ENCODE assay signal across 9 mouse cellular contexts in genomic region chr7:47077451-47077850, GRCm38 (mm10). TPM values are rescaled to one million over a fixed set of nuclear protein-coding genes. Genes with fewer than 3 reads are reported as not detected.
A peak's percentile ranks its signal among the peaks of the same experiment; 100 is the strongest.
DNase-seq lines count a peak whose midpoint lies in the region; ATAC-seq and TF ChIP-seq lines count a peak whose summit lies in the region.
"Had no signal": no experiment of that assay in that cellular context is flagged by ENCODE, and none has a peak within 500 bp of the region (broad histone marks: within the 10 kb centered on the region; RNA-seq: fewer than 3 reads in every experiment).

No protein-coding gene starts in this region.

- peak; percentile 41 for TF ChIP-seq CTCF in forebrain, postnatal 0 days (IDR thresholded peaks at IDR 0.05; ENCODE audit: low read depth)

- no peaks in the 10 kb centered on the region for H3K4me1 ChIP-seq in forebrain, postnatal 0 days (ENCODE audit: insufficient read depth)
- H3K4me1 ChIP-seq in forebrain, embryonic 15.5 days = 0 out of 2 replicates have a peak, but pooled peaks cover 3% of the 10 kb centered on the region
- H3K4me1 ChIP-seq in midbrain, embryonic 14.5 days (ENCODE audit: control insufficient read depth, insufficient read depth, low read length) = no peaks in the 10 kb centered on the region
- H3K4me1 ChIP-seq in midbrain, embryonic 16.5 days (ENCODE audit: control insufficient read depth, insufficient read depth, low read length) = no peaks in the 10 kb centered on the region; the same call in 1 of the 2 replicates

- H3K9me3 ChIP-seq in forebrain, postnatal 0 days (ENCODE audit: low read length) = no peaks in the 10 kb centered on the region
- H3K9me3 ChIP-seq in forebrain, embryonic 15.5 days = no peaks in the 10 kb centered on the region
- H3K9me3 ChIP-seq in midbrain, embryonic 14.5 days (ENCODE audit: control insufficient read depth, low read length) = no peaks in the 10 kb centered on the region
- no peaks in the 10 kb centered on the region for H3K9me3 ChIP-seq in midbrain, embryonic 16.5 days (replicated peaks; ENCODE audit: control insufficient read depth, low read length, poor library complexity, severe bottlenecking)

- no peak overlapping the region for H3K4me2 ChIP-seq in forebrain, postnatal 0 days (ENCODE audit: low read depth)
- no peak overlapping the region for H3K4me2 ChIP-seq in forebrain, embryonic 15.5 days (replicated peaks)
- H3K4me2 ChIP-seq in midbrain, embryonic 14.5 days (ENCODE audit: low read length) = no peak overlapping the region
- H3K4me2 ChIP-seq in midbrain, embryonic 16.5 days (ENCODE audit: low read length) = no peak overlapping the region

- H3K36me3 ChIP-seq in forebrain, postnatal 0 days (ENCODE audit: insufficient read depth) = peaks cover 22% of the 10 kb centered on the region
- H3K36me3 ChIP-seq in forebrain, embryonic 15.5 days = peaks cover 3% of the 10 kb centered on the region
- peaks cover 30% of the 10 kb centered on the region for H3K36me3 ChIP-seq in midbrain, embryonic 14.5 days (ENCODE audit: control insufficient read depth, insufficient read depth, low read length)
- peaks cover 26% of the 10 kb centered on the region for H3K36me3 ChIP-seq in midbrain, embryonic 16.5 days (ENCODE audit: control insufficient read depth, insufficient read depth, low read length)

- no peaks in the 10 kb centered on the region for H3K27me3 ChIP-seq in forebrain, postnatal 0 days (ENCODE audit: insufficient read depth, low read length)
- H3K27me3 ChIP-seq in forebrain, embryonic 15.5 days = no peaks in the 10 kb centered on the region
- H3K27me3 ChIP-seq in midbrain, embryonic 14.5 days (ENCODE audit: control insufficient read depth, insufficient read depth, low read length) = no peaks in the 10 kb centered on the region
- no peaks in the 10 kb centered on the region for H3K27me3 ChIP-seq in midbrain, embryonic 16.5 days (ENCODE audit: control insufficient read depth, insufficient read depth, low read depth, low read length)

- no peak overlapping the region for H3K4me3 ChIP-seq in forebrain, postnatal 0 days (ENCODE audit: low read depth, low read length)
- H3K4me3 ChIP-seq in forebrain, embryonic 15.5 days = no peak overlapping the region
- no peak overlapping the region for H3K4me3 ChIP-seq in midbrain, embryonic 14.5 days (replicated peaks; ENCODE audit: low read depth, low read length)
- H3K4me3 ChIP-seq in midbrain, embryonic 16.5 days (ENCODE audit: low read depth, low read length) = no peak overlapping the region

- H3K9ac ChIP-seq in forebrain, postnatal 0 days = no peak overlapping the region
- H3K9ac ChIP-seq in forebrain, embryonic 15.5 days (replicated peaks) = no peak overlapping the region
- no peak overlapping the region for H3K9ac ChIP-seq in midbrain, embryonic 14.5 days (replicated peaks; ENCODE audit: low read length)
- no peak overlapping the region for H3K9ac ChIP-seq in midbrain, embryonic 16.5 days (ENCODE audit: low read depth, low read length)

- ATAC-seq in forebrain, postnatal 0 days = no peak
- ATAC-seq in forebrain, embryonic 15.5 days (replicated peaks) = no peak
- no peak for ATAC-seq in midbrain, embryonic 14.5 days (ENCODE audit: low FRiP score, low TSS enrichment)
- ATAC-seq in midbrain, embryonic 16.5 days = no peak

- DNase-seq in forebrain, postnatal 0 days = no peak
- peak; percentile 37 for DNase-seq in midbrain, embryonic 14.5 days
- peak; percentile 50 for DNase-seq in embryo, embryonic 10 days (ENCODE audit: low spot score)
- DNase-seq in natural killer cell, adult 2 months (ENCODE audit: low spot score in 2 of 2) = peak; percentile 55 to 60
- DNase-seq in Muller cell, postnatal 12 days (ENCODE audit: inconsistent ontology term) = no peak
- DNase-seq in frontal cortex, postnatal 14 days (ENCODE audit: low spot score in 2 of 2) = no peak

- H3K27ac ChIP-seq in forebrain, postnatal 0 days (ENCODE audit: low read depth, low read length) = no peak overlapping the region
- no peak overlapping the region for H3K27ac ChIP-seq in forebrain, embryonic 15.5 days (replicated peaks)
- H3K27ac ChIP-seq in midbrain, embryonic 14.5 days (replicated peaks; ENCODE audit: low read depth, low read length) = no peak overlapping the region
- H3K27ac ChIP-seq in midbrain, embryonic 16.5 days (ENCODE audit: low read length) = no peak overlapping the region

- WGBS in forebrain, postnatal 0 days = 77% methylated on average over 8 of the region's 8 CpGs
- 74% methylated on average over 8 of the region's 8 CpGs for WGBS in forebrain, embryonic 15.5 days
- 73% methylated on average over 8 of the region's 8 CpGs for WGBS in midbrain, embryonic 14.5 days
- 74% methylated on average over 8 of the region's 8 CpGs for WGBS in midbrain, embryonic 16.5 days

RNA-seq across cellular contexts. Expression of gene Tmem86a, which starts 27.1 kb away (rescaled TPM):
- total RNA-seq in forebrain, postnatal 0 days (2014; rRNA removed) = 9.5 and 12.0 TPM in 2 replicates
- polyA plus RNA-seq in forebrain, postnatal 0 days (2015; fragmentation: Nextera tagmentation; extraction: Ambion mirVana) = 32.9 and 37.3 TPM in 2 replicates
- polyA plus RNA-seq in forebrain, embryonic 15.5 days (2015; fragmentation: Nextera tagmentation; extraction: Ambion mirVana) = 25.4 and 25.7 TPM in 2 replicates
- polyA plus RNA-seq in midbrain, embryonic 14.5 days (2014; fragmentation: Nextera tagmentation; extraction: Ambion mirVana) = 18.5 and 19.7 TPM in 2 replicates
- 22.9 and 24.1 TPM in 2 replicates for polyA plus RNA-seq in midbrain, embryonic 16.5 days (2015; fragmentation: Nextera tagmentation; extraction: Ambion mirVana)

RNA-seq across cellular contexts. Expression of gene Ptpn5, which starts 56.0 kb away (rescaled TPM):
- total RNA-seq in forebrain, postnatal 0 days (2014; rRNA removed) = 57.1 and 67.4 TPM in 2 replicates
- 101 and 132 TPM in 2 replicates for polyA plus RNA-seq in forebrain, postnatal 0 days (2015; fragmentation: Nextera tagmentation; extraction: Ambion mirVana)
- 69.6 and 72.1 TPM in 2 replicates for polyA plus RNA-seq in forebrain, embryonic 15.5 days (2015; fragmentation: Nextera tagmentation; extraction: Ambion mirVana)
- 146 and 152 TPM in 2 replicates for polyA plus RNA-seq in midbrain, embryonic 14.5 days (2014; fragmentation: Nextera tagmentation; extraction: Ambion mirVana)
- polyA plus RNA-seq in midbrain, embryonic 16.5 days (2015; fragmentation: Nextera tagmentation; extraction: Ambion mirVana) = 179 and 194 TPM in 2 replicates
- total RNA-seq: hematopoietic stem cell, adult 5-6 weeks had no signal

Comparison
In these comparisons a context has a peak if more than half of its experiments do, and no peak if none do; other contexts are left out.
1. DNase-seq: peak in midbrain, embryonic 14.5 days (single experiment), embryo, embryonic 10 days (single experiment) and natural killer cell, adult 2 months (2 of 2); none in forebrain, postnatal 0 days (single experiment), Muller cell, postnatal 12 days (single experiment) and frontal cortex, postnatal 14 days (0 of 2).